Mouse (Mus musculus) ovary, postnatal 14 days (tissue): ENCODE results near the gene Sdf2.
"Not testable (repeated sequence)": the region's sequence is repeated elsewhere in the genome, so short reads cannot be mapped to it uniquely, and the experiment has no call there.

ENCODE experiments used
- DNase-seq: peaks from one replicate; pipeline ENCODE4 v3.0.0; 2022; ENCODE audit warnings: low spot score

Gene Sdf2

DNA sequence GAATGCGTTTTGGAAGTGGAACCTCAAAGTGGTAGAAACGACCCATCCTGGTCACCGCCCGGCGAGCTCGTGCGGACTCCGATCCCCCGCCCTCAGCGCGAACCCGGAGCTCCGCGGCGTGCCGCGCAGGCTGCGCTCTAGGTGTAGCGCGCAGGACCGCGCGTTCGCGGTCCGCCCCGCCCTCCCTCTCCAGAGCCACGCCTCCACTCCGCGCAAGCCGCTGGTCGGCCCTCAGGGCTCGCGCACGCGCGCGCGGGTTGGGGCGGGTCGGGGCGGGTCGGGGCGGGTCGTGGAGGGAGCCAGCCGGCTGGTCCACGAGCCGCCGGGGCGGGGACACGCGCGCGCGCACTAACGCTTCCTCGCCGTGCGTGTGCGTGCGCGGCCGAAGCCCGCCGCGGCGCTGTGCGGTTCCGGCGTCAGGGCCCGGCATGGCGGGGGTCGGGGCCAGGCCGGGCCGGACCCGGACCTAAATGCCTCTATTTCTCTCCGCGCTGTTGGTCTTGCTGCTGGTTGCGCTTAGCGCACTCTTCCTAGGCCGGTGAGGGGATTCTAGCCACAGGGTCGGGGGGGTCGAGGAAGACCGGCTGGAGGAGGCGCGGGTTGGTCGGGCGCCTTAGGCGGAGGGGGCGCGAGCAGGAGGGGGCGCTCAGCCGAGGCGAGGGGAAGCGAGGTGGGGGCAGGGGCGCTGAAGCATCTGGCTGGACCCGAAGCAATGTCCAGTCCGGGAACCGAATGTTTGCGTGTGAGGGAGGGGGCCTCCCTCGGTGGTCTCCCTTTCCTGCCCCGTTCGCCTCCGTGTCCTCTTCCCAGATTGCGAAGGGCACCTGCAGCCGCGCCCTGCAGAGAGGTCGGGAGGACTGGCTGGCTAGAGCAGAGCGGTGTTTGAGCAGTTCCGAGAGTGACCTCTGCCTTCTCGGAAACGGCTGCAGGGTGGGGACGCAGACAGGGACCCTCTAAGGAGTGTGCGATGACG is 16.1 kb downstream of the Sdf2 start, which contains the start of gene 2610507B11Rik:
Gene 2610507B11Rik (plus strand): TSS at position 373 of the 973 bp plus-strand sequence.
- peak; percentile 90 for DNase-seq

DNA sequence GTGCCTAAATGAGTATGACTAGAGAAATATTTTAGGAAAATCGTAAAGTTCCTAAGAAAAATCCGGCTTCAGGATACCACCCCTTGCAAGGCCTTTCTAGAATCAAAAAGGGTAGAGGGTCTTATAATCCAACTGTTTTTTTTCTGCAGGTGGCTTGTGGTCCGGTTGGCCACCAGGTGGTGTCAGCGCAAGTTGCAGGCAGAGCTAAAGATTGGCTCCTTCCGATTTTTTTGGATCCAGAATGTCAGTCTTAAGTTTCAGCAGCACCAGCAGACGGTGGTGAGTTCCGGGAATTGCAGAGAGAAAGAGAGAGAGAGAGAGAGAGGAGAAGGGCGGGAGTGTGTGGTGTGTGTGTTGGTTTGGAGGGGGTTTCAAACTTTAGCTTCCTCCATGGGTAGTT is 17.0 kb downstream of the Sdf2 start:
- DNase-seq, result peak; percentile 24

GRCm38 (mm10) chr11:78265571-78265970 is 20.0 kb downstream of the Sdf2 start:
- DNase-seq, result no peak

DNA sequence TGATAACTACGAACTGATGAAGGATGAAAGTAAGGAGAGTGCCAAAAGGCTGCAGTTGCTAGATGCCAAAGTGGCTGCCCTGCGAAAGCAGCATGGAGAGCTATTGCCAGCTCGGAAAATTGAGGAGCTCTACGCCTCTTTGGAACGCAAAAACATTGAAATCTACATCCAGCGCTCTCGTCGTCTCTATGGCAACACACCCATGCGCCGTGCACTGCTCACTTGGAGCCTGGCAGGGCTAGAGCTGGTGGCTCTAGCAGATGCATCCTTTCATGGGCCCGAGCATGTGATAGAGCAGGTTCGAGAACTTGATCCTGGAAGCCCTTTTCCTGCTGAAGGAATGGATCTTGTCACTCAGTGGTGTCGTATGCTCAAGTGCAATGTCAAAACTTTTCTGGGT is 26.4 kb downstream of the Sdf2 start:
- no peak for DNase-seq

GRCm38 (mm10) chr11:78275596-78275995 is 30.1 kb downstream of the Sdf2 start:
- no peak for DNase-seq

- DNase-seq, result not testable (repeated sequence)
Measured at GRCm38 (mm10) chr11:78276169-78276568, 30.6 kb downstream of the Sdf2 start.

- no peak for DNase-seq
Measured at GRCm38 (mm10) chr11:78278853-78279252, 33.3 kb downstream of the Sdf2 start.

DNA sequence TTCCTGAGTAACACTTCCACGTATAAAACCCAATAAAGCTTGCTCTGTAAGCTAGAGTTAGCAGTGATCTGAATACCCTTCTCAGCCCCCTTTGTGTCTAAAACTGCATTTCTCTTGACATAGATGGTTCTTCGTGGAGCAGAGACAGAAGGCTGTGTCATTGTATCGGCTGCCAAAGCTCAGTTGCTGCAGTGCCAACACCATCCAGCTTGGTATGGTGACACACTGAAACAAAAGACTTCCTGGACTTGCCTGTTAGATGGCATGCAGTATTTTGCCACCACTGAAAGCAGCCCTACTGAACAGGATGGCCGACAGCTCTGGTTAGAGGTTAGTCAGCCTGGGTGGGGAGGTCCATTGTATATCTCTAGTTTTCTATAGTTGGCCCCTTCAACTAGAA is 34.0 kb downstream of the Sdf2 start:
- DNase-seq, result no peak

DNA sequence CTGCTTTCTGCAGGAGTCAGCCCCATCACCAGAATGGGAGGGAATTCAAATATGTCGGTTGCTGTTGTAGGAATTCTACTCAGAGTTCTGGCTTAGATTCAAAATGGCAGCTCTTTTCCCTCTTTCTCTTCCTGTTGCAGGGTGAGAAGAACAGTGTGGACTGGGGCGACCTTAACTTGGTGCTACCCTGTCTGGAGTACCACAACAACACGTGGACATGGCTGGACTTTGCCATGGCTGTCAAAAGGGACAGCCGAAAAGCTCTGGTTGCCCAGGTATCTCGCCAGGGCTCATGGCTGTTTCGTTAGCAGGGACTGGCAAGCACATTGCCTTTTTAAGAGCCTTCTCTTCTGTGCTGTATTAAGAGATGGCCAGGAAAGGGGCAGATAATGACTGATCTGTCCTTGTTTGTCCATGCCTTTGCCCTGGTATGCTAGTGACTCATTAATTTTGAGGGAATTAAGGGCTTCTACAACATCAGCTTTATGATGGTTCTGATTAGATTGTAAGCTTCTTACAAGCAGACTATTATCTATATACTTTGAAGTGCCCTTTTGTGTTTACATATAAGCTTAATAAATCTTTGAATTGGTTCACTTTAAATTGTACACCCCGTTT is 43.7 kb downstream of the Sdf2 start:
- DNase-seq, result no peak

DNA sequence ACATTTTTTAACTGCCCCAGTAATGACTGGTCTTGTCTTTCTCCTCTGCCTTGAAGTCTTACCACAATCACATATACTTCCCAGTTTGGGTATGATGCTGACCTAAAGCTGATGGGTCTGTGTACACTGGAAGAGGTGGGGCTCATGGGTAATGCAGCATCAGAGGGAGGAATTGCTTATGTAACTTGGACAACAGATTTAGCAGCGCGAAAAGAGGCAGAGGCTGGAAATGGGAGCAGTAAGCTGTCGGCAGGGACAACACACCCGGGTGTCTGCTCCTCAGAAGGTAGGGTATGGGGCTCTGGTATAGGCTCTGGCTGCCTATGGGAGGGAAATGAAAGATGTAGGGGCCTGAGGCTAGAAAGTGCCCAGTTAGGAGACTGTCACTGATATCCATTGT is 45.1 kb downstream of the Sdf2 start, which contains the start of gene BC030499:
Gene BC030499 (plus strand): TSS at position 188 of the 400 bp plus-strand sequence.
- DNase-seq, result no peak

DNA sequence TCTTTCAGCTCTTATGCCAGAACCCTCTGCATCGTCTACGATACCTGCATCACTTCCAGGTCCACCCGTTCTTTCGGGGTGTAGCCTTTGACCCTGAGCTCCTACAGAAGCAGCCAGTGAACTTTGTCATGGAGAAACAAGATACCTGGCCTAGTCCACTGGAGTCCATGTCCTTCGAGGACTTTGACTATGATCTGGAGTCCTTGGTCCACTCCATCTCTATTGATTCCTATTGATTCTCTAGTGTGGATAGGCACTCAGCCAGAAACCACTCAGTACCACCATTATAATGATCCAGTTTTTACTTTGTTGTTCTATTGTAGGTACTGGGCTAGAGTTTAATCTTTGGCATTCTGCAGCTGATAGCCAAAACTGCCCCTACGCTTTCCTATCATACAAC is 49.0 kb downstream of the Sdf2 start:
- no peak for DNase-seq

DNA sequence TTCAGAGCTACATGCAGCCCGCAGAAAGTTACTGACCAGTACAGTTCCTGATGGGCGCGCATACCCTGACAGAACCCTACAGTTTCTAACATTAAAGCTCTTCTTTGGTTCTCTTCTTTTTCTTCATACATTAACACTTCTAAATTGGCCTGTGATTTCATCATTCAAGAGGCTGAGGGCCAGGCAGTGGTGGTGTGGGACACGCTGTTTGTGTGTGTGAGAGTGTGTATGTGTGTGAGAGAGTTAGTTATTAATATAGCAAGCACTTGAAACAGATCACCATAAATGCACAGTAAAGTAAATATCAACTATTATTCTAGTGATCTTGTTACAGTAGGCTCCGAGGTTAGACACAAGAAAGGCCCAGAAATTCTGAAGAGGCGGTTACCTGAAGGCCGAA is 55.4 kb downstream of the Sdf2 start:
- no peak for DNase-seq

GRCm38 (mm10) chr11:78301357-78302084 is 56.0 kb downstream of the Sdf2 start, which contains the start of gene Spag5:
Gene Spag5 (plus strand): TSS chr11:78301529.
- DNase-seq, result peak; percentile 87
